7 mouse cellular contexts compared by ENCODE assay signal in genomic region chr3:104510771-104511429, GRCm38 (mm10). TPM values are rescaled to one million over a fixed set of nuclear protein-coding genes. Genes with fewer than 3 reads are reported as not detected.
DNase-seq lines count a peak whose midpoint lies in the region; ATAC-seq and TF ChIP-seq lines count a peak whose summit lies in the region.

No protein-coding gene starts in this region.

- no peak for DNase-seq in neural tube, embryonic 11.5 days (ENCODE audit: low spot score)
- no peak for DNase-seq in neural tube, embryonic 10.5 days (ENCODE audit: extremely low spot score, low spot score)
- DNase-seq in limb, embryonic 11.5 days (ENCODE audit: low spot score), result no peak
- no peak for DNase-seq in adrenal gland, postnatal 25 days
- DNase-seq in left cerebral cortex, postnatal 10 days (ENCODE audit: extremely low spot score in 1 of 2, low spot score in 2 of 2), result no peak

- intact Hi-C loops in left cerebral cortex, postnatal 10 days (cut with DNase I), result loop anchor here (5.0 kb wide), 1 partner anchor 171 kb away; no protein-coding TSS in a partner anchor

- TF ChIP-seq POLR2A in olfactory bulb, adult 2 months (IDR thresholded peaks at IDR 0.05; ENCODE audit: insufficient read depth, low read depth, low read length), result no peak

- no peak for TF ChIP-seq CTCF in olfactory bulb, adult 2 months (IDR thresholded peaks at IDR 0.05; ENCODE audit: insufficient read depth, low read depth, low read length)

- H3K4me3 ChIP-seq in neural tube, embryonic 11.5 days (ENCODE audit: low read depth, low read length), result peak overlapping the region; percentile 87
- H3K4me3 ChIP-seq in embryonic facial prominence, embryonic 12.5 days, result peak overlapping the region; percentile 87
- H3K4me3 ChIP-seq in limb, embryonic 11.5 days (ENCODE audit: low read depth, low read length), result peak overlapping the region; percentile 83
- H3K4me3 ChIP-seq in olfactory bulb, adult 2 months (ENCODE audit: insufficient read depth, low read depth, low read length), result peak overlapping the region; percentile 87

- peak overlapping the region; percentile 96 for H3K27ac ChIP-seq in neural tube, embryonic 11.5 days (ENCODE audit: low read depth, low read length)
- H3K27ac ChIP-seq in embryonic facial prominence, embryonic 12.5 days, result peak overlapping the region; percentile 95
- peak overlapping the region; percentile 86 for H3K27ac ChIP-seq in limb, embryonic 11.5 days (replicated peaks; ENCODE audit: low read depth, low read length)
- peak overlapping the region; percentile 96 for H3K27ac ChIP-seq in olfactory bulb, adult 2 months (ENCODE audit: insufficient read depth, low read depth, low read length)

- H3K4me2 ChIP-seq in neural tube, embryonic 11.5 days (ENCODE audit: low read depth), result peak overlapping the region; percentile 60
- peak overlapping the region; percentile 59 for H3K4me2 ChIP-seq in embryonic facial prominence, embryonic 12.5 days (replicated peaks)
- peak overlapping the region; percentile 55 for H3K4me2 ChIP-seq in limb, embryonic 11.5 days (ENCODE audit: low read depth, severe bottlenecking)

- H3K4me1 ChIP-seq in neural tube, embryonic 11.5 days (ENCODE audit: control insufficient read depth, insufficient read depth, low read length), result peaks cover 6% of the 10 kb centered on the region; the same call in 1 of the 2 replicates
- peaks cover 4% of the 10 kb centered on the region; the same call in 1 of the 2 replicates for H3K4me1 ChIP-seq in embryonic facial prominence, embryonic 12.5 days
- H3K4me1 ChIP-seq in limb, embryonic 11.5 days (ENCODE audit: control insufficient read depth, insufficient read depth, low read length), result 0 out of 2 replicates have a peak, but pooled peaks cover 2% of the 10 kb centered on the region
- peaks cover 5% of the 10 kb centered on the region for H3K4me1 ChIP-seq in olfactory bulb, adult 2 months (ENCODE audit: control insufficient read depth, insufficient read depth, low read length)

- H3K9me3 ChIP-seq in neural tube, embryonic 11.5 days (ENCODE audit: control insufficient read depth, low read length), result no peaks in the 10 kb centered on the region
- H3K9me3 ChIP-seq in embryonic facial prominence, embryonic 12.5 days, result no peaks in the 10 kb centered on the region
- no peaks in the 10 kb centered on the region for H3K9me3 ChIP-seq in limb, embryonic 11.5 days (ENCODE audit: control insufficient read depth, low read length)

- H3K36me3 ChIP-seq in neural tube, embryonic 11.5 days (ENCODE audit: control insufficient read depth, insufficient read depth, low read length), result no peaks in the 10 kb centered on the region
- H3K36me3 ChIP-seq in embryonic facial prominence, embryonic 12.5 days, result no peaks in the 10 kb centered on the region
- H3K36me3 ChIP-seq in limb, embryonic 11.5 days (ENCODE audit: control insufficient read depth, insufficient read depth, low read length), result no peaks in the 10 kb centered on the region

- 3% methylated on average over 14 of the region's 14 CpGs for WGBS in neural tube, embryonic 11.5 days
- under 1% methylated on average over 14 of the region's 14 CpGs for WGBS in embryonic facial prominence, embryonic 12.5 days
- WGBS in limb, embryonic 11.5 days, result 3% methylated on average over 14 of the region's 14 CpGs
- 0% methylated on average over 14 of the region's 14 CpGs for WGBS in olfactory bulb, adult 2 months

- H3K9ac ChIP-seq in neural tube, embryonic 11.5 days (ENCODE audit: low read length), result peak overlapping the region; percentile 87
- H3K9ac ChIP-seq in embryonic facial prominence, embryonic 12.5 days, result peak overlapping the region; percentile 82
- H3K9ac ChIP-seq in limb, embryonic 11.5 days (ENCODE audit: low read length), result peak overlapping the region; percentile 74

- no peaks in the 10 kb centered on the region for H3K27me3 ChIP-seq in neural tube, embryonic 11.5 days (ENCODE audit: control insufficient read depth, insufficient read depth, low read length)
- no peaks in the 10 kb centered on the region for H3K27me3 ChIP-seq in embryonic facial prominence, embryonic 12.5 days
- H3K27me3 ChIP-seq in limb, embryonic 11.5 days (ENCODE audit: control insufficient read depth, insufficient read depth, low read length), result no peaks in the 10 kb centered on the region

- no peak; the same call in 1 of the 2 replicates for ATAC-seq in neural tube, embryonic 11.5 days (ENCODE audit: insufficient read depth, low FRiP score, low TSS enrichment)
- ATAC-seq in embryonic facial prominence, embryonic 12.5 days (ENCODE audit: insufficient number of reproducible peaks, insufficient read depth, low FRiP score, low TSS enrichment), result peak; percentile 30; the same call in 1 of the 2 replicates
- ATAC-seq in limb, embryonic 11.5 days (ENCODE audit: insufficient number of reproducible peaks, low FRiP score, low TSS enrichment, low read depth), result no peak

RNA-seq across cellular contexts. Expression of gene Lrig2, which starts 0.8 kb away (rescaled TPM):
- 28.3 and 30.2 TPM in 2 replicates for polyA plus RNA-seq in neural tube, embryonic 11.5 days (2014; fragmentation: Nextera tagmentation; extraction: Ambion mirVana)
- polyA plus RNA-seq in embryonic facial prominence, embryonic 12.5 days (2016; fragmentation: Nextera tagmentation; extraction: Ambion mirVana), result 26.7 and 27.7 TPM in 2 replicates
- polyA plus RNA-seq in limb, embryonic 11.5 days (2014; fragmentation: Nextera tagmentation; extraction: Ambion mirVana), result 23.1 and 24.4 TPM in 2 replicates
- not detected in 2 replicates for polyA plus RNA-seq in olfactory bulb, adult 2 months (2012; ENCODE audit: insufficient read depth, insufficient read length, low replicate concordance, missing spikeins)
- total RNA-seq in adrenal gland, postnatal 25 days (2021), result 16.5 and 19.2 TPM in 2 replicates
- 10 to 100 TPM; 25.8 to 26.8 TPM for total RNA-seq in left cerebral cortex, postnatal 10 days (2021)

Comparison
In these comparisons a context has a peak if more than half of its experiments do, and no peak if none do; other contexts are left out.
1. RNA of gene Lrig2, which starts 0.8 kb away (polyA plus RNA-seq): 28.3 to 30.2 TPM in neural tube, embryonic 11.5 days, 26.7 to 27.7 TPM in embryonic facial prominence, embryonic 12.5 days and 23.1 to 24.4 TPM in limb, embryonic 11.5 days; not detected in olfactory bulb, adult 2 months; every median in the first group is over 10 times any median in the second.
2. Peak in every context shown above with its lines, with median percentiles within 50 percentile points of each other: H3K27ac ChIP-seq, H3K4me2 ChIP-seq, H3K4me3 ChIP-seq and H3K9ac ChIP-seq.